8 mouse cellular contexts compared by ENCODE assay signal in the genomic region with DNA sequence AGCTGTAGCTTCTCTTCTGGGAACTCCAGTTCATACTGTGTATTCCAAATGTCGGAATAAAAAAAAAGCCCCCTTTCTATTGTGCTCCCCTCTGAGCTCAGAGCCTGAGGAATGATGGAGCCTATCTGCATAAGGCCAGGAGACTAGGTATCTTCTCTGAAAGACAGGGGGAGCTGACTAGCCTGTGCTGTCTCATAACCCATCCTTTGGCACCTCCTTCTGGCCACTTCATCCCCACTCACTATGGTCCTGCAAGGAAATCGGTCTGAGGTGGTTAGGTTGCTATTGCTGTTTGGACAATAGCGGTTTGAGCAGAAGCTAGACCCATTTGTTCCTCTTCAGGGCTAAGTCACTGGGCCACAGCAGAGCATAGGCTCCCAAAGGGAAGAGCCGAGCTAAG. TPM values are rescaled to one million over a fixed set of nuclear protein-coding genes. Genes with fewer than 3 reads are reported as not detected.
A peak's percentile ranks its signal among the peaks of the same experiment; 100 is the strongest.
DNase-seq lines count a peak whose midpoint lies in the region; TF ChIP-seq lines count a peak whose summit lies in the region.
"Had no signal": no experiment of that assay in that cellular context is flagged by ENCODE, and none has a peak within 500 bp of the region (broad histone marks: within the 10 kb centered on the region; RNA-seq: fewer than 3 reads in every experiment).

No protein-coding gene starts in this region.

- TF ChIP-seq POLR2A in kidney, adult 2 months (IDR thresholded peaks at IDR 0.05; ENCODE audit: low read depth, low read length): no peak
- no peak for TF ChIP-seq POLR2A in MEL (IDR thresholded peaks at IDR 0.05; ENCODE audit: control insufficient read depth in 1 of 2, insufficient read depth in 1 of 2, low read depth in 1 of 2, low read length in 2 of 2, poor library complexity in 1 of 2)
- TF ChIP-seq POLR2A in thymus, adult 2 months (IDR thresholded peaks at IDR 0.05; ENCODE audit: control insufficient read depth, extremely low read depth, insufficient read depth, low read length, poor library complexity): no peak

- peak; percentile 60 for TF ChIP-seq CTCF in kidney, adult 2 months (conservative IDR thresholded peaks at IDR 0.05; ENCODE audit: insufficient read depth, insufficient read length, low read depth, low read length)
- TF ChIP-seq CTCF in C2C12 (IDR thresholded peaks at IDR 0.05; ENCODE audit: control insufficient read depth, insufficient read depth, insufficient read length) (peak; percentile 92), MEL (IDR thresholded peaks at IDR 0.05 in 2 of 3, conservative IDR thresholded peaks at IDR 0.05 in 1 of 3; ENCODE audit: control insufficient read depth in 1 of 3, insufficient read depth in 1 of 3, low read depth in 2 of 3, low read length in 3 of 3, poor library complexity in 1 of 3, severe bottlenecking in 1 of 3) (no peak; a peak in 1 of 6 replicates)
- no peak for TF ChIP-seq CTCF in thymus, adult 2 months (IDR thresholded peaks at IDR 0.05; ENCODE audit: borderline replicate concordance, control insufficient read depth, extremely low read depth, insufficient read depth, low read length, poor library complexity)

- H3ac ChIP-seq in C2C12 (ENCODE audit: control insufficient read depth, insufficient read length, low read depth): no peak overlapping the region

- no peaks in the 10 kb centered on the region for H3K27me3 ChIP-seq in kidney, adult 2 months (replicated peaks; ENCODE audit: control insufficient read depth, insufficient read depth, low read length)
- H3K27me3 ChIP-seq in C2C12 (ENCODE audit: control insufficient read depth, insufficient read depth, insufficient read length) (no peaks in the 10 kb centered on the region), MEL (ENCODE audit: control insufficient read depth in 1 of 2, insufficient read depth in 2 of 2, low read length in 2 of 2) (peaks cover 15 to 22% of the 10 kb centered on the region in 2 experiments)
- H3K27me3 ChIP-seq in thymus, adult 2 months (ENCODE audit: control insufficient read depth, insufficient read depth, low read length): no peaks in the 10 kb centered on the region

- 66% methylated on average over 4 of the region's 4 CpGs for WGBS in kidney, adult 2 months
- 77% methylated on average over 4 of the region's 4 CpGs for WGBS in thymus, adult 2 months

- TF ChIP-seq EP300 in MEL (IDR thresholded peaks at IDR 0.05; ENCODE audit: low read depth in 1 of 2, low read length in 2 of 2): no peak

- H3K4me3 ChIP-seq in kidney, adult 2 months (ENCODE audit: insufficient read depth, low read depth, low read length): no peak overlapping the region
- H3K4me3 ChIP-seq in C2C12 (ENCODE audit: insufficient read depth, poor library complexity, severe bottlenecking) (no peak overlapping the region), MEL (ENCODE audit: control insufficient read depth in 1 of 2, insufficient read depth in 1 of 2, low read depth in 2 of 2, low read length in 2 of 2) (no peak overlapping the region)
- H3K4me3 ChIP-seq in thymus, adult 2 months (ENCODE audit: control insufficient read depth, insufficient read depth, low read length): no peak overlapping the region

- H3K9me3 ChIP-seq in MEL (replicated peaks; ENCODE audit: insufficient read depth, low read length): no peaks in the 10 kb centered on the region

- no peaks in the 10 kb centered on the region for H3K4me1 ChIP-seq in kidney, adult 2 months (ENCODE audit: control insufficient read depth, insufficient read depth, low read length)
- no peaks in the 10 kb centered on the region for H3K4me1 ChIP-seq in MEL (ENCODE audit: control insufficient read depth in 1 of 2, insufficient read depth in 2 of 2, low read length in 2 of 2)
- H3K4me1 ChIP-seq in thymus, adult 2 months (replicated peaks; ENCODE audit: control insufficient read depth, insufficient read depth, low read length): peaks cover 10% of the 10 kb centered on the region

- H3K79me3 ChIP-seq in C2C12 (ENCODE audit: low read depth): no peaks in the 10 kb centered on the region

- H3K27ac ChIP-seq in kidney, adult 2 months (ENCODE audit: insufficient read depth, low read depth, low read length): no peak overlapping the region
- H3K27ac ChIP-seq in MEL (ENCODE audit: control insufficient read depth, low read depth, low read length): no peak overlapping the region
- H3K27ac ChIP-seq in thymus, adult 2 months (ENCODE audit: control insufficient read depth, insufficient read depth, low read length): no peak overlapping the region

- no peak overlapping the region for H3K9ac ChIP-seq in MEL (ENCODE audit: control insufficient read depth, low read depth, low read length, poor library complexity, severe bottlenecking)

- H3K79me2 ChIP-seq in C2C12 (ENCODE audit: control insufficient read depth, insufficient read depth) (no peaks in the 10 kb centered on the region), MEL (ENCODE audit: control insufficient read depth, insufficient read depth, low read length, poor library complexity) (no peaks in the 10 kb centered on the region)

- H3K36me3 ChIP-seq in kidney, adult 2 months (ENCODE audit: control insufficient read depth, insufficient read depth, low read length): no peaks in the 10 kb centered on the region
- H3K36me3 ChIP-seq in C2C12 (ENCODE audit: control insufficient read depth, insufficient read depth) (peaks cover 4% of the 10 kb centered on the region), MEL (ENCODE audit: control insufficient read depth in 1 of 2, insufficient read depth in 2 of 2, low read length in 2 of 2) (no peaks in the 10 kb centered on the region)
- no peaks in the 10 kb centered on the region for H3K36me3 ChIP-seq in thymus, adult 2 months (ENCODE audit: control insufficient read depth, insufficient read depth, low read length)

- peak; percentile 3 for TF ChIP-seq RAD21 in MEL (IDR thresholded peaks at IDR 0.05; ENCODE audit: low read depth, low read length)

- DNase-seq in kidney, adult 2 months: no peak
- DNase-seq in kidney, postnatal 25 days: no peak
- DNase-seq in MEL (ENCODE audit: low read depth, low spot score): no peak
- DNase-seq in kidney, postnatal 4 days: peak; percentile 42 to 55
- no peak for DNase-seq in layer of hippocampus, postnatal 10 days (ENCODE audit: low spot score in 2 of 2)
- no peak for DNase-seq in thymus, adult 2 months

TF ChIP-seq in C2C12, 6 proteins besides CTCF, POLR2A, EP300 and RAD21:
- TF ChIP-seq MAX (IDR thresholded peaks at IDR 0.05) (no peak), USF1 (IDR thresholded peaks at IDR 0.05; ENCODE audit: low read depth) (no peak), CEBPB (IDR thresholded peaks at IDR 0.05; ENCODE audit: low read depth) (no peak), FOSL1 (IDR thresholded peaks at IDR 0.05; ENCODE audit: insufficient read depth, low read length, poor library complexity, severe bottlenecking) (no peak), MYOD1 (IDR thresholded peaks at IDR 0.05; ENCODE audit: control insufficient read depth, insufficient read length, low read depth) (no peak), MYOG (IDR thresholded peaks at IDR 0.05; ENCODE audit: control insufficient read depth, extremely low read depth, insufficient read length) (no peak)

TF ChIP-seq in MEL, 35 proteins besides CTCF, POLR2A, EP300 and RAD21 (continues in another document):
- TF ChIP-seq KAT2A (conservative IDR thresholded peaks at IDR 0.05; ENCODE audit: low read depth, low read length): no peak
- no peak for TF ChIP-seq MXI1 (IDR thresholded peaks at IDR 0.05; ENCODE audit: low read depth, low read length)
- TF ChIP-seq GABPA (IDR thresholded peaks at IDR 0.05; ENCODE audit: low read depth, low read length): no peak
- TF ChIP-seq UBTF (IDR thresholded peaks at IDR 0.05; ENCODE audit: borderline replicate concordance, insufficient read depth, low read depth, low read length): no peak
- TF ChIP-seq TAL1 (IDR thresholded peaks at IDR 0.05; ENCODE audit: low read length): no peak
- TF ChIP-seq ELF1 (IDR thresholded peaks at IDR 0.05; ENCODE audit: low read depth, low read length): no peak
- TF ChIP-seq ZMIZ1 (IDR thresholded peaks at IDR 0.05; ENCODE audit: low read depth, low read length): no peak
- TF ChIP-seq MYB (IDR thresholded peaks at IDR 0.05; ENCODE audit: low read depth, low read length): no peak
- no peak for TF ChIP-seq NELFE (IDR thresholded peaks at IDR 0.05; ENCODE audit: low read depth, low read length)

RNA-seq across cellular contexts. Expression of a gene that starts 15.1 kb away (rescaled TPM):
- 95.8 and 129 TPM in 2 replicates for polyA plus RNA-seq in kidney, adult 2 months (2012; rRNA removed)
- polyA plus RNA-seq in C2C12 (2012; fragmentation: generic; extraction: Trizol) (4,076 TPM), MEL (2012; ENCODE audit: insufficient read depth in 1 of 2, insufficient read length in 2 of 2, low read depth in 1 of 2, low replicate concordance in 2 of 2, missing spikeins in 1 of 2) (1 to 10 TPM in 1 of 2 experiments, not detected in 1; 4.7 TPM)
- 0.85 and 2.1 TPM in 2 replicates for total RNA-seq in MEL (2012; rRNA removed)
- 10 to 100 TPM; 30.9 to 35.7 TPM for total RNA-seq in layer of hippocampus, postnatal 10 days (2021)
- polyA plus RNA-seq in thymus, adult 2 months (2012; rRNA removed): 62.7 and 96.8 TPM in 2 replicates

RNA-seq across cellular contexts. Expression of a gene that starts 19.5 kb away (rescaled TPM):
- not detected in 2 replicates for polyA plus RNA-seq in kidney, adult 2 months (2012; rRNA removed)
- polyA plus RNA-seq in C2C12 (2012; fragmentation: generic; extraction: Trizol) (0.43 TPM), MEL (2012; ENCODE audit: insufficient read depth in 1 of 2, insufficient read length in 2 of 2, low read depth in 1 of 2, low replicate concordance in 2 of 2, missing spikeins in 1 of 2) (not detected)
- total RNA-seq in MEL (2012; rRNA removed): not detected in 2 replicates
- total RNA-seq in layer of hippocampus, postnatal 10 days (2021): not detected
- not detected in 2 replicates for polyA plus RNA-seq in thymus, adult 2 months (2012; rRNA removed)
- polyA plus RNA-seq: limb, embryonic 11.5 days had no signal

RNA-seq across cellular contexts. Expression of a gene that starts 24.2 kb away (rescaled TPM):
- 10.3 and 16.9 TPM in 2 replicates for polyA plus RNA-seq in kidney, adult 2 months (2012; rRNA removed)
- polyA plus RNA-seq in C2C12 (2012; fragmentation: generic; extraction: Trizol) (11,980 TPM), MEL (2012; ENCODE audit: insufficient read depth in 1 of 2, insufficient read length in 2 of 2, low read depth in 1 of 2, low replicate concordance in 2 of 2, missing spikeins in 1 of 2) (1 to 10 TPM in 1 of 2 experiments, not detected in 1; 2.3 TPM)
- total RNA-seq in MEL (2012; rRNA removed): 0.73 and 0.82 TPM in 2 replicates
- 10 to 100 TPM; 12.7 to 14.4 TPM for total RNA-seq in layer of hippocampus, postnatal 10 days (2021)
- polyA plus RNA-seq in thymus, adult 2 months (2012; rRNA removed): 31.0 and 51.8 TPM in 2 replicates

RNA-seq across cellular contexts. Expression of a gene that starts 26.0 kb away (rescaled TPM):
- polyA plus RNA-seq in kidney, adult 2 months (2012; rRNA removed): 0.11 and 0.27 TPM in 2 replicates
- polyA plus RNA-seq in C2C12 (2012; fragmentation: generic; extraction: Trizol) (0.11 TPM), MEL (2012; ENCODE audit: insufficient read depth in 1 of 2, insufficient read length in 2 of 2, low read depth in 1 of 2, low replicate concordance in 2 of 2, missing spikeins in 1 of 2) (not detected)
- total RNA-seq in MEL (2012; rRNA removed): not detected in 2 replicates
- total RNA-seq in layer of hippocampus, postnatal 10 days (2021): under 1 TPM in 1 of 2 experiments, not detected in 1; 0.27 TPM
- polyA plus RNA-seq in thymus, adult 2 months (2012; rRNA removed): 0.32 and 0.42 TPM in 2 replicates
- polyA plus RNA-seq: limb, embryonic 11.5 days had no signal

RNA-seq across cellular contexts. Expression of a gene that starts 26.1 kb away (rescaled TPM):
- not detected in 2 replicates for polyA plus RNA-seq in kidney, adult 2 months (2012; rRNA removed)
- polyA plus RNA-seq in C2C12 (2012; fragmentation: generic; extraction: Trizol) (1.5 TPM), MEL (2012; ENCODE audit: insufficient read depth in 1 of 2, insufficient read length in 2 of 2, low read depth in 1 of 2, low replicate concordance in 2 of 2, missing spikeins in 1 of 2) (not detected)
- total RNA-seq in MEL (2012; rRNA removed): not detected in 2 replicates
- total RNA-seq in layer of hippocampus, postnatal 10 days (2021): not detected
- not detected in 2 replicates for polyA plus RNA-seq in thymus, adult 2 months (2012; rRNA removed)
- polyA plus RNA-seq: limb, embryonic 11.5 days had no signal

Comparison
In these comparisons a context has a peak if more than half of its experiments do, and no peak if none do; other contexts are left out.
1. DNase-seq: peak in kidney, postnatal 4 days (2 of 2); none in kidney, adult 2 months (single experiment), kidney, postnatal 25 days (0 of 2), MEL (single experiment), layer of hippocampus, postnatal 10 days (0 of 2) and thymus, adult 2 months (single experiment).
2. CTCF ChIP-seq: peak in kidney, adult 2 months (single experiment) and C2C12 (single experiment); none in MEL (0 of 3) and thymus, adult 2 months (single experiment).
3. RNA of a gene that starts 15.1 kb away (polyA plus RNA-seq): 4,076 TPM in C2C12 (single experiment); 4.7 TPM in MEL, 62.7 to 96.8 TPM in thymus, adult 2 months and 95.8 to 129 TPM in kidney, adult 2 months; every median in the first group is over 10 times any median in the second.
4. RNA of a gene that starts 24.2 kb away (polyA plus RNA-seq): 11,980 TPM in C2C12 (single experiment); 31.0 to 51.8 TPM in thymus, adult 2 months, 10.3 to 16.9 TPM in kidney, adult 2 months and 2.3 TPM in MEL; every median in the first group is over 100 times any median in the second.